Mouse (Mus musculus) heart, postnatal 0 days (tissue): ENCODE results near the gene Hist3h2a. TPM values are rescaled to one million over a fixed set of nuclear protein-coding genes. Genes with fewer than 3 reads are reported as not detected.

Experiments
- ATAC-seq: fragments of 200-750 bp; cut with Nextera tagmentation; 2 replicates; pipeline ENCODE4 v1.8.0; 2017; ENCODE audit warnings: low read depth, moderate number of reproducible peaks, moderate library complexity; ENCODE audit not compliant: insufficient read depth
- DNase-seq: peaks from one replicate; pipeline ENCODE4 v3.0.0-alpha.2; 2016; ENCODE audit warnings: low spot score
- H3K27ac ChIP-seq: fragments of 300-500 bp; sonication (generic); 2 replicates; pipeline ENCODE4 v1.5.1; 2014; ENCODE audit warnings: low read depth, mild to moderate bottlenecking
- H3K27me3 ChIP-seq: fragments of 300-500 bp; sonication (generic); 2 replicates; pipeline ENCODE4 v1.6.1; 2014; ENCODE audit warnings: low read length, mixed read lengths; ENCODE audit not compliant: control insufficient read depth, insufficient read depth
- H3K36me3 ChIP-seq: fragments of 300-500 bp; sonication (generic); replicated peaks from 2 replicates; pipeline ENCODE4 v1.6.1; 2014; ENCODE audit warnings: low read length, mixed read lengths; ENCODE audit not compliant: control insufficient read depth, insufficient read depth
- H3K4me1 ChIP-seq: fragments of 300-500 bp; sonication (generic); 2 replicates; pipeline ENCODE4 v1.6.1; 2014; ENCODE audit warnings: antibody characterized with exemption; ENCODE audit not compliant: control insufficient read depth, insufficient read depth
- H3K4me2 ChIP-seq: fragments of 300-500 bp; sonication (generic); 2 replicates; pipeline ENCODE4 v1.6.1; 2014; ENCODE audit warnings: low read depth, mild to moderate bottlenecking, low read length, moderate library complexity
- H3K4me3 ChIP-seq: fragments of 300-500 bp; sonication (generic); 2 replicates; pipeline ENCODE4 v1.5.1; 2014; ENCODE audit warnings: low read depth, low read length
- H3K9ac ChIP-seq: fragments of 300-500 bp; sonication (generic); replicated peaks from 2 replicates; pipeline ENCODE4 v1.6.1; 2014; ENCODE audit warnings: low read depth, low read length, mixed read lengths
- H3K9me3 ChIP-seq: fragments of 300-500 bp; sonication (generic); replicated peaks from 2 replicates; pipeline ENCODE4 v1.6.1; 2016; ENCODE audit warnings: low read length; ENCODE audit not compliant: control insufficient read depth
- CTCF ChIP-seq: IDR thresholded peaks from 2 replicates; pipeline ENCODE4 v1.5.1; 2016; ENCODE audit warnings: antibody characterized with exemption, control low read depth, low read depth
- EP300 ChIP-seq: IDR thresholded peaks from 2 replicates; pipeline ENCODE4 v1.6.1; 2016; ENCODE audit warnings: antibody characterized with exemption, low read depth
- WGBS: fragments of 180-500 bp; shearing (Covaris S2); extraction: QIAGEN DNeasy Blood & Tissue Kit; methylation state at CpG from one replicate; pipeline ENCODE4 v1.1.7; 2014; 5-methylcytosine and 5-hydroxymethylcytosine counted together
- polyA plus RNA-seq: library from polyadenylated mRNA; unstranded; fragments of >200 nt; fragmentation: Nextera tagmentation; extraction: Ambion mirVana; gene quantifications from 2 replicates; pipeline ENCODE4 v1.2.1, GENCODE M21; 2015
- total RNA-seq: library from RNA; depleted of rRNA; stranded (reverse); fragments of >200 nt; gene quantifications from 2 replicates; pipeline ENCODE4 v1.2.3, GENCODE M21; 2014; ENCODE audit warnings: low replicate concordance

The Hist3h2a gene
- total and polyA plus RNA-seq, 2 experiments from 2014 or later = 43.1 to 94.8 TPM

DNA sequence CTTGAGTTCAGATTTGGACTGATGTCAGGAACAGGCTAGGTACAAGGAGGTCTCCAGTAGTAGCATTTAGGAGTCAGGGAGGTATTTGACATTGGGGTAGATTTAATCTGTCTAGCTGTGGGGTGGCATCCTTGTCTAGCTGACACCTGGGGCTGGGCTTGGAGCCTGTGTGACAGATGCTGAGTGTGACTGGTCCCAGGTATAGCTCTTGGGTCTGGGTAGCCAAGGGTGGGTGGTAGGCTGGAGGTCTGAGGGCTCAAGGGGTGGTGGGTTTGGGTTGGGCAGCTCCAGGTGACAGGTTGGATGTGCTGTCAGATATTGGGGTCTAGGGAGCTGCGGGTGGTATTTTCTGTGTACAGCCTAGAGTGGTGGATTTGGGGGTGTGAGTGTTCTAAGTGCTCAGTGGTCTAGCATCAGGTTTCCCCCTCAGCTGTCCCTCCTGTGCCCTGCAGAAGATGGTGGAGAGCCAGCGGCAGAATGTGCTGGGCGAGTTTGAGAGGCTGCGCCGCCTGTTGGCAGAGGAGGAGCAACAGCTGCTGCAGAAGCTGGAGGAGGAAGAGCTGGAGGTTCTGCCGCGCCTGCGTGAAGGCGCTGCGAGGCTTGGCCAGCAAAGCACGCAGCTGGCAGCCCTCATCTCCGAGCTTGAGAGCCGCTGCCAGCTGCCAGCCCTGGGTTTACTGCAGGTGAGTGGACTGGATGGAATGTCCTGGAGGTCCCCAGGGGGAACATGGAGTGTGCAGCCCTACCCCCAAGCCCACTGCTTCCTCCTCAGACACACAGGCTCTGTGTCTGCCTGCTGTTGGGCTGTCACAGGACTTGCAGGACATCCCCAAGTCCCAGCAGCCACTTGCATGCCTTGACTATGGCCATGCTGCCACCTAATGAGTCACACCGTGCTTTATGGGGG lies 27.3 kb downstream of the Hist3h2a start:
- Histone ChIP-seq H3K27me3 (no peaks in the 10 kb centered on the region), H3K36me3 (peaks cover 40% of the 10 kb centered on the region), H3K4me2 (peak overlapping the region; percentile 32; the same call in 1 of the 2 replicates), H3K27ac (peak overlapping the region; percentile 79), H3K4me1 (peaks cover 65% of the 10 kb centered on the region), H3K4me3 (no peak overlapping the region), H3K9me3 (no peaks in the 10 kb centered on the region), H3K9ac (no peak overlapping the region)
- ATAC-seq (peak; percentile 27), DNase-seq (peak; percentile 86)
- 34% methylated on average over 14 of the region's 14 CpGs for WGBS
- peak; percentile 75 for TF ChIP-seq CTCF
- TF ChIP-seq EP300 = no peak

DNA sequence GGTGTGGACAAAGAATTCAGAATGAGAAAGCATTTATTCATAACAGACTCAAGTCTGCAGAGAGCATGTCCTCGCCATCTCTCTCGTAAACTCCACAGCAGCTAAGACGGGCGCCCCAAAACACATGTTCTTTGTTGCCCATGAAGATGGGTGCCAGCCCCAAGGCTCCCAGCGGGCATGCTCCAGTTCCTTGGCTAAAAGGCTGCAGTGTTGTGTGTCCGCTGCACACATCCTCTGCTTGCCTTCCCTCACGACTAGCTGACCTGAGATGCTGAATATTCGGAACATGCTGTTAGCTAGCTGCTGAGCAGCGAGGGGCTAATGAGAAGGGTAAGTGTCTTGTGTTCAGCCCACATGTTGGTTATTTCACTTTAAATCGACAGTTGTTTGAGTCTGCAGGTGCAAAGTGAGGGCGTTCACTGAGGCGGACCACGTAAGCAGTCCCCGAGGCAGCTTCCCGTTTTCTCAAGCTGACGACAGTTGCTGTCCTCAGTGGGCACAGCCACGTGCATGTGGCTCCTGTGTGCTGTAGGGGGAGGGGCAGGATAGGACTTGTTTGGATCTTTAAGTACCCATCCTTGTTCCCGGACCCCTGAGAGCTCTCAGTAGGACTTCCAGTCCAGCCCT lies 28.1 kb downstream of the Hist3h2a start:
- no peaks in the 10 kb centered on the region for H3K9me3 ChIP-seq
- no peak overlapping the region for H3K9ac ChIP-seq
- no peak for ATAC-seq
- no peak overlapping the region for H3K4me3 ChIP-seq
- H3K4me1 ChIP-seq = peaks cover 73% of the 10 kb centered on the region
- no peak for DNase-seq
- 73% methylated on average over 18 of the region's 18 CpGs for WGBS
- H3K27ac ChIP-seq = peak overlapping the region; percentile 79
- peak overlapping the region; percentile 24; the same call in 1 of the 2 replicates for H3K4me2 ChIP-seq
- H3K36me3 ChIP-seq = peaks cover 48% of the 10 kb centered on the region
- no peaks in the 10 kb centered on the region for H3K27me3 ChIP-seq
- TF ChIP-seq EP300 = no peak
- no peak for TF ChIP-seq CTCF

DNA sequence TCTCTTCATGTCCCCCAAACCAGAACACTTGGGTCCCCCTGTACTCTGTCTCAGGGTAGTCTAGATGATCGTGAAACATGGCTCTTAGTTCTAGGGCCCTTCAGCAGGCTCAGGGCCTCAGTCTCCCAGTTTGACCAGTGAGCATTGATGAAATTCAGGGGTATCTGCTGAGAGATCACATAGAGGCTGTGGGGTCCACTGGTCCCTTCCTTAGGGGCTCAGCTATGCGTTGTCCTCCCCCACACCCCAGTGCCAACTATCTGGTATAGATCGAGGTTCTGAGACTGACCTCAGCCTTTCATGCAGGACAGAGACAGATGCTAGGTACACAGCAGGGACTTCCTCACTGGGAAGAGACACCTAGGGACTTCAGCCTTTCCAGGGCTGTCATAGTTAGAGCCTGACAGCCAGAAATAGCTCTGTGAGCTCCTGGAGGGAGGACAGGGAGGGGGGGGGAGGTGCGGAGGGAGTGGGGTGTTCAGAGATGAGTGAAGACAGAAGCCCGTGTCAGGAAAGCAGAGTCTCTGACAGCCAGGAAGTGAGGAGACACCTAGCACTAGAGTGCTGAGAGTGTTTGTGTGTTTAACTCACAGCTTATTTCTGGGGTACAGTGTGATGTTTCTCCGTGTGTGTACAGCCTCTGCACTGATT lies 29.3 kb downstream of the Hist3h2a start:
- TF ChIP-seq CTCF (no peak), EP300 (peak; percentile 24; the same call in 1 of the 2 replicates)
- no peaks in the 10 kb centered on the region for H3K9me3 ChIP-seq
- no peak overlapping the region for H3K4me3 ChIP-seq
- peak overlapping the region; percentile 87 for H3K27ac ChIP-seq
- no peak overlapping the region for H3K9ac ChIP-seq
- H3K4me1 ChIP-seq = peaks cover 77% of the 10 kb centered on the region
- no peaks in the 10 kb centered on the region for H3K27me3 ChIP-seq
- WGBS = 39% methylated on average over 6 of the region's 6 CpGs
- peak overlapping the region; percentile 45 for H3K4me2 ChIP-seq
- DNase-seq (peak; percentile 83), ATAC-seq (peak; percentile 78)
- peaks cover 59% of the 10 kb centered on the region for H3K36me3 ChIP-seq

DNA sequence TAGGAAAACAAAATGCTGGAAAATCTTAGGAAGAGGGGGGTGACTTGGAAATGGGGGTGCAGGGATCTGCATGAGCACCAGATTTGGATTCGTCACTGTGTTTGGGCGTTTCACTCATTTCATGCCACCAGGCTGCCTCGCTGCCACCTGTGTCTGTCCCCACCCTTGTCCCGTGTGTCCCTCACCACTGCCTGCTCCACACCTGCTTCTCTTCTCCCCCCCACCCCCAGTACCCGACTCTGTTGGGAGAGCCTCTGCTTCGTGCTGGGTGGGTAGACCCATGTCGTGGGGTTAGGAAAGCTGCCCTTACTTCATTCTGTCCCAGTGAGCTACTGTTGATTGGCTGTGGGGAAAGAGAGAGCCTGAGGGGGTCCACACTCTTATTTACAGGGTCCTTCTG lies 30.2 kb downstream of the Hist3h2a start:
- WGBS = 66% methylated on average over 7 of the region's 7 CpGs
- Histone ChIP-seq H3K27me3 (no peaks in the 10 kb centered on the region), H3K4me1 (peaks cover 71% of the 10 kb centered on the region), H3K9ac (0 out of 2 replicates have a peak overlapping the region, but pooled peaks have one; percentile 17), H3K4me3 (no peak overlapping the region), H3K4me2 (0 out of 2 replicates have a peak overlapping the region, but pooled peaks have one; percentile 45), H3K27ac (peak overlapping the region; percentile 87), H3K9me3 (no peaks in the 10 kb centered on the region), H3K36me3 (peaks cover 68% of the 10 kb centered on the region)
- TF ChIP-seq EP300 = no peak
- ATAC-seq (no peak), DNase-seq (no peak)

DNA sequence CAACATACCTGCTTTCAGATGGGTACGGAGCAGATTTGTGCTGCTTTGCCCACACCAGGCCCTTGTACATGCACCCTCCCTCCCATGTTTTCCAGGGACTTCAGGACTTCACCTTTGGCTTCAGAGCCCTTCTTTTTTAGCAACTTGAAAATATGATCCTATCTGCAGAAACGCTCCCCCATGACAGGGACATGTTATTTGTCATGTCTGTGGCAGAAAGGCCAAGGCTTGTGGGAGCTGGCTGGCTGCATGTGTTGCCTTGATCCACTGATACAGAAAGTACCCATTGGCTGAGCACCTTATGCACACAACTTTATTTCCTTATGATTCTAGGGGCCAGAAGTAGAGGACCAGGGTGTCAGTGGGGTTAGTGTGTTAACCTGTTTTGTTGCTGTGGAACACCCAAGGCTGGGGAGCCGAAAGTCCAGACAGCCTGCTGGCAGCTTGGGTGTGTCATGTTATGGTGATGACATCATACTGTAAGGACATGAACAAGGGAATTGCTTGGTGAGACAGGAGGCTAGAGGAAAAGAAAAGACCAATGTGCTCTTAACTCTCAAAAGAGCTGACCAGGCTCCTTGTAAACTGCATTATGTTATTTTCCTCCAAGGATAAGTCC lies 30.9 kb downstream of the Hist3h2a start:
- DNase-seq (no peak), ATAC-seq (no peak)
- H3K27me3 ChIP-seq = no peaks in the 10 kb centered on the region
- no peaks in the 10 kb centered on the region for H3K9me3 ChIP-seq
- no peak overlapping the region for H3K4me3 ChIP-seq
- TF ChIP-seq CTCF (no peak), EP300 (no peak)
- whole genome bisulfite sequencing = 51% methylated on average over 3 of the region's 3 CpGs
- peaks cover 75% of the 10 kb centered on the region for H3K36me3 ChIP-seq
- peaks cover 69% of the 10 kb centered on the region for H3K4me1 ChIP-seq
- H3K9ac ChIP-seq = no peak overlapping the region
- H3K4me2 ChIP-seq = no peak overlapping the region
- H3K27ac ChIP-seq = 0 out of 2 replicates have a peak overlapping the region, but pooled peaks have one; percentile 87
